Mouse (Mus musculus): ENCODE results near the gene L1td1.

DNA sequence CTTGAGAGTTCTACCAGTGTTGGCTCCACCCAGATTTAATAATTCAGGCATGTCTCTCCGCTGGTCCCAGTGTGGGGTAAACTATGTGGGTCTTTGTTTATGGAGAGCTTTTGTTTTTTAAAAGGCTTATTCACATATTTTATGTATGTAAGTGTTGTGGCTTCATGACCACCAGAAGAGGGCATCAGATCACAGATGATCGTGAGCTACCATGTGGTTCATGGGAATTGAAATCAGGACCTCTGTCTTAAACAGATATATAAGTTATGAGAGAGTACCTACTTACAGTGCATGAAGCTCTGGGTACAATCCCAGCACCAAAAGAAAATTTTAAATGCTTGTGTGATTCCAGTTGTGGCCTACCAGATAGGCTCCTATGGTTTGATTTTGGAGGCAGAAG, 13.2 kb downstream of the L1td1 start:
- TF ChIP-seq CTCF (IDR thresholded peaks at IDR 0.05; ENCODE audit: low read depth) (peak; percentile 67), EP300 (IDR thresholded peaks at IDR 0.05; ENCODE audit: low read depth) (no peak)
